Mouse (Mus musculus) C2C12 (cell line): ENCODE data around the gene Cdk4.

ENCODE experiments used
- CEBPB ChIP-seq: IDR thresholded peaks from one replicate; pipeline ENCODE4 v1.6.1; 2011; ENCODE audit warnings: low read depth, mild to moderate bottlenecking, control low read depth, moderate library complexity
- CTCF ChIP-seq: IDR thresholded peaks from one replicate; pipeline ENCODE4 v1.5.1; 2011; ENCODE audit not compliant: control insufficient read depth, insufficient read depth, insufficient read length
- FOSL1 ChIP-seq: IDR thresholded peaks from one replicate; pipeline ENCODE4 v1.8.0; 2011; ENCODE audit warnings: mild to moderate bottlenecking, low read length; ENCODE audit not compliant: poor library complexity, insufficient read depth, severe bottlenecking
- MAX ChIP-seq: IDR thresholded peaks from one replicate; pipeline ENCODE4 v1.6.1; 2011; ENCODE audit warnings: mild to moderate bottlenecking, control low read depth
- MYOG ChIP-seq: IDR thresholded peaks from one replicate; pipeline ENCODE4 v1.6.1; 2011; ENCODE audit not compliant: control insufficient read depth, insufficient read length; ENCODE audit errors: extremely low read depth
- USF1 ChIP-seq: IDR thresholded peaks from one replicate; pipeline ENCODE4 v1.6.1; 2011; ENCODE audit warnings: low read depth, mild to moderate bottlenecking, control low read depth, moderate library complexity

GRCm38 (mm10) chr10:127108262-127108583, 44.9 kb downstream of the Cdk4 start:
- TF ChIP-seq CTCF (no peak), USF1 (no peak), MAX (no peak), CEBPB (no peak), FOSL1 (no peak), MYOG (no peak)
